Mouse (Mus musculus): ENCODE results near the gene Vsx2.

Gene Vsx2

GRCm38 (mm10) chr12:84572341-84572720 lies 2.8 kb downstream of the Vsx2 start:
- no peak for DNase-seq (ENCODE audit: low spot score in 2 of 2)

DNA sequence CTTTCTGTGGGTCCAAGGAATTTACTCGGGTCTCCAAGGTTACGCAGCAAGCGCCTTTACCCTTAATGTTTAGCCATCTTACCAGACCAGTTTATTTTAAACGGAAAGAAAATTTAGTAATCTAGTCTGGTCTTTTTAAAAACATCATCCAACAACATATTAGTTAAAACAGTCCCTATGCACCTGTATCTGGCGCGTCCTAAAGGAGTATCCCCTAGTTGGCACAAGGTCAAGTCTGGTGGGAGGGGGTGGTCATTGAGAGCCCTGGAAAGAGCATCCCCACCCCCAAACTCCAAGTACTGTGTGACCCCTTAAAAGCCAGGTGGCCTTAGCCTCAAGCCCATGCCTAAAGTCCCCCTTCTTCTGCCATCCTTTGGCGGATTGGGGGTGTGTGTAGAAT lies 3.5 kb downstream of the Vsx2 start:
- no peak for DNase-seq (ENCODE audit: low spot score in 2 of 2)

DNA sequence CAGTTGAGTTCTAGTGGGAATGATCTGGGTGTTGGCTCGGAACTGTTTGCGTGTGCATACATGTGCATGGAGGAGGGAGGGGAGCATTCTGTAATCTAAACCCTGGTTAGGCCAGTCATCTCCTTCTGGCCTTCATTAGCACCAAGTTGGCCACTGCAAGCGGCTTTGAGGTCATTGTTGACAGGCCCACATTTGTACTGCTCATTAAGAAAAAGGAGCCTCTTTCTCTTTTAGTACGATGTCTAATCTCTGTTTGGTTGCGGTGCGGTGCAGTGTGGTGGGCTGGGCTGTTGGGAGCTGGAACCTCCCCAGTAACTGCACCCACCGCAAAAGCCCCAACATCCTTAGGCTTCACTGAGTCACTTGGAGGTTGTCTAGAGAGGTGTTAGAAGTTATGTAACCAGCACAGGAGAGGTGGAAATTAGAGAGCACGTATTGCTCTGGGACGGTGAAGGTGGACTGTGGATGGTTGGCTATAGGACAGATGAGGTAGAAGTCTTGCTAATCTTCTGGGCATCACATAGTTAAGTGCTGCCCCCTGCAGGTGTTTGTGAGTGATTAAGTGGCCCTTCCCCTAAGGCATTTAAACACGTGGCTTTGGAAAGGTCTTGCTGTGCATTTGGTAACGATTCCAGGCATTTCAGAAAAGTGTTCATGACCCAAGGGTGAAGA lies 8.3 kb downstream of the Vsx2 start:
- no peak for DNase-seq (ENCODE audit: low spot score in 2 of 2)

- DNase-seq (ENCODE audit: low spot score in 2 of 2) = no peak
Measured at GRCm38 (mm10) chr12:84578440-84578770, 8.8 kb downstream of the Vsx2 start.

- no peak for DNase-seq (ENCODE audit: low spot score in 2 of 2)
Measured at GRCm38 (mm10) chr12:84581285-84581684, 11.7 kb downstream of the Vsx2 start.

DNA sequence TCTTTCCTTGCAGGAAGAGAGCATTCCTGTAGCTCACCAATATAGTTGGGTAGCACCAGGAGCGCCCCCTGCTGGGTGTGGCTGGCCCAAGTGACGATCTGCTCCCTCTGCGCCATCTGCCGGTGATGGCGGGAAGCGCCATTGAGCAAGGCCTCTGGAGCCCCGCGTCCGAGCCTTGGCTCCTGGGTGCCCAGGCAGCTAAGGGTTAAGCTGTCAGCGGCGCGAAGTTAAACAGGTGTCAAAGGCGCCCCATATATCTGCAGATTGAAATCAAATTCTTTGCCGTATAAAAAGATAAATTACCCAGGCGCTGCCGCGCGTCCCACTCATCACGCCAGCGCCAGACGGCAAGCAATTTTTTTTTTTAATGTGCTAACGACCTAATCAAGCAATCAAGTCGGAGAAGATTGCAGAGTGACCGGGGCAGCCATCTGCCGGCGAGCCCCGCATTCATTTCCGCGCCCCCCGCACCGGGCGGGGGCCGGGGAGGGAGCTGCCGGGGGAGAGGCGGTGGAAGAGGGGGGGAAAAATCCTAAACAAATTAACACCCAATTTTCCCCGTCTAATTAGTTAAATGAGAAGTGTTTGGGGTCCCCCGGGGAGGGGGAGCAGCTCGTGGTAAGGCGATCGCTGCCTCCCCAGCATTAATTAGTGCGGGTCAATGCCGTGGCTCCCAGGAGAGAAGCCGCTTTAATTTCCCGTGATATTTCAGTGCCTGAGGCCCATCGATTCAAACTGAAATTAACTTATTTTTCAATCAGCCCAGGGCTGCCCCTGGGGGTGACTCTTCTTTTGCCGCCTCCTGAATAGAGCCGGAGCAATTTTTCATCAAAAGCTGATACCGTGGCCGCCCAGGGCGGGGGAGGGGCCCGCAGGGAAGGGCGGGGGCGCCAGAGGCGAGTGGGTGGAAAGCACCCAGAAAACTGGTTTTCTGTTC lies 20.5 kb downstream of the Vsx2 start:
- peak; percentile 82 to 88 for DNase-seq (ENCODE audit: low spot score in 2 of 2)

DNA sequence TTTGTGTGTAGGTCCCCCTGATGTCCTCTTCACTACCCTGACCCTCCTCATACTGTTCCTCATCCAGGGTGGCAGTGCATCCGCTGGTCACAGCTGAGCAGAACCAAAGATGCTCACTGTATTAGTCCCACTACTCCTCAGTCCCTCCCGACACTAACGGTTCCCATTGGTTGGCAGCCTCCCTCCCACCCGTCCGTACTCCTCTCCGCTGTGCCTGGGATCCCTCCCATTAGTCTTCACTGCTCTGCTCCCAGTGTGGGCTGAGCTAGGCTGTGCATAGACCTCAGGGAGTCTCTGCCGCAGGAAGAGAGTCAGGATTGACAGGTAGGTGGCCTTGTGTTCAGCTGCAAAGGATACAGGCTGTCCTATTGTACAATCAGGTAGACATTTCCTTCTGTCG lies 28.8 kb downstream of the Vsx2 start:
- no peak for DNase-seq (ENCODE audit: low spot score in 2 of 2)

- DNase-seq (ENCODE audit: low spot score in 2 of 2) = no peak
Measured at GRCm38 (mm10) chr12:84604001-84604400, 34.4 kb downstream of the Vsx2 start.

DNA sequence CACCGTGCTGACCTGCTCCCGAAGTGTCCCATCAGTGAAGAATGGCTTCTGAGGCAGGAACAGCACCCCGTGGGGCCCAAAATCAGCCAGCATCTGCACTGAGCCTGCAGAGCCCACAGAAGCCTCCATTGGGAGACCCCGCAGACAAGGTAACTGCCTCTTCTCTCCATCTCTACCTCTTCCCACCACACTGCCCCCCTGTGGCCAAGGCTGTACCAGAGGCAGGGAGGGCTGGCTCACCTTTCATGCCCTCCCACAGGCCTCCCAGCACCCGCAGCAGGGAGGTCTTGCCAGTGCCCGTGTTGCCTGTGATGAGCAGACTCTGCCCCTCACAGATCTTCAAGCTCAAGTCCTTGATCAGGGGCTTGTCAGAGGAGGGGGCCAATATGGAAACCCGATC lies 36.3 kb downstream of the Vsx2 start:
- DNase-seq (ENCODE audit: low spot score in 2 of 2) = peak in 1 of 2 experiments; percentile 14

- no peak for DNase-seq (ENCODE audit: low spot score in 2 of 2)
Measured at GRCm38 (mm10) chr12:84611718-84612117, 42.2 kb downstream of the Vsx2 start.

GRCm38 (mm10) chr12:84612518-84612917 lies 43.0 kb downstream of the Vsx2 start:
- no peak for DNase-seq (ENCODE audit: low spot score in 2 of 2)

GRCm38 (mm10) chr12:84614001-84614400 lies 44.4 kb downstream of the Vsx2 start:
- no peak for DNase-seq (ENCODE audit: low spot score in 2 of 2)

- DNase-seq (ENCODE audit: low spot score in 2 of 2) = no peak
Measured at GRCm38 (mm10) chr12:84614524-84614923, 45.0 kb downstream of the Vsx2 start.

GRCm38 (mm10) chr12:84616977-84617630 lies 47.5 kb downstream of the Vsx2 start, which contains the start of gene Abcd4:
TSS of gene Abcd4 (minus strand) at chr12:84617413.
- DNase-seq (ENCODE audit: low spot score in 2 of 2) = peak; percentile 92

DNA sequence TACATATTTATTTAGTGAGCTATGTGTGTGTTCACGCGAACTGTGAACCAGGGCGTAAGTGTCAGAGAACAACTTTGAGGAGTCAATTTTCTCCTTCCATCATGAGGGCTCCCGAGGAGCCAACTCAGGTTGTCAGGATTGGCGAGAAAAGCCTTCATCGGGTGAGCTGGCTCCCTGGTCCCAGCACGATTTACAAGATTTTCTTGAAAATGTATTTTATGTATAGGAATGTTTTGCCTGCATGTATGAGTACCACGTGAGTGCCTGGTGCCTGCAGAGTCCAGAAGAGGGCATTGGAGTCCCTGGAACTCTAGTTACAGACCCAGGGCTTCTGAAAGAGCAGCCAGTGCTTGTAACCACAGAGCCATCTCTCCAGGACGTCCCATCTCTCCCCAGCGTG lies 48.1 kb downstream of the Vsx2 start:
- DNase-seq (ENCODE audit: low spot score in 2 of 2) = no peak

DNA sequence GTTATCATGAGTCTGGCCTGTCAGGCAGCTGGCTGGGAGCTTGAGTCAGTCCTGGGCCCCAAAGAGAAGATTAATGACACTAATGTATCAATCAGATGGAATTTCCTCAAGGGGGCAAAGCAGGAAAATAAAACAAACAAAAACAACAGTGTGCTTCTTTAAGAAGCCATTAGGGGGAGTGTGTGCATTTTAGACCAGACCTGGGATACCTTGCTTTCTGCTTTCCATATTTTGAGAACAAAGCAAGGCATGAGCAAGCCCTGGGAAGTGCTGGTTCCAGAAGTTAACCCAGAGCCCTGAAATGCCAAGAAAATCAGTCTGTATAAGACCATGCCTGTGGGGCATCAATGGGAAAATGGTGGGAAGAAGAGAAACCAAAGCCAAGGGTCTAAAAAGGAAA lies 51.4 kb downstream of the Vsx2 start:
- DNase-seq (ENCODE audit: low spot score in 2 of 2) = no peak

DNA sequence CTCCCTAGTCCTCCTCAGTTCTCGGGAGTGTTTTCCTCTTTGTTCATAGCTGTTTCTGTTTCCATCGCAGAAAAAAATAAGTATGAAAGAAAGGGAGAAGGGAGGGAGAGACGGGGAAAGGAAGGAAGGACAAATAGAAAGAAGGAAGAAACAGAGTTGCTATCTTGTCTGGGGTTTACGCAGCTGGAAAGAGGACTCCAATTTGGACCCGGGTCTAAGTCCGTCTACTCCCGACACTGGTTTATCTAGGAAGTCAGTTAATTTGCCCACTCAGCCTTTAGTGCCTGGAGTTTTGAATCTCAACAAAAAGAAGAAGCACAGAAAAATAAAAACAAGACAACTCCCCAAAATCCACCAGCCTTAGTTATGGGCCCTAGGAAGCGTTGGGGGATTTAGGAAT lies 55.0 kb downstream of the Vsx2 start:
- DNase-seq (ENCODE audit: low spot score in 2 of 2) = no peak

- DNase-seq (ENCODE audit: low spot score in 2 of 2) = no peak
Measured at GRCm38 (mm10) chr12:84625116-84625515, 55.6 kb downstream of the Vsx2 start.

- no peak for DNase-seq (ENCODE audit: low spot score in 2 of 2)
Measured at GRCm38 (mm10) chr12:84631867-84632266, 62.3 kb downstream of the Vsx2 start.

- no peak for DNase-seq (ENCODE audit: low spot score in 2 of 2)
Measured at GRCm38 (mm10) chr12:84640253-84640652, 70.7 kb downstream of the Vsx2 start.

DNA sequence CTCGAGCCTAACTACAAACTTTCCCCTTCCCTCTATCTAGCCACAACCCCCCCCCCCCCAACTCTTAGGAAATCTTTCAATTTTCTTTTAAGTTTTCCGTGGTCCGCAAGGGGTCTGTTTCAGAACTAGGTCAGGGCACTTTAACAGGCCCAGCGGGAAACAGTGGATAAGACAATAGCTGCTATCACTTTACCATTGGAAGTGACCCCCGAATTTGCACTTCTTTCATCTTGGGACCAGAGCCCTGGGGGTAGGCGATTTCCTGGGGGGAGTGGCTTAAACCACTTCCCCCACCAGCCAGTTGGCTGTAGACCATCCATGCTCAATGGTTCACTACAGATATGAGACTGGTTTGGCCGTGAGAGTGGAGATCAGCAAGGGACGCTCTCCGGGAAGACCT lies 71.1 kb downstream of the Vsx2 start, which contains the start of gene Vrtn:
Vrtn (plus strand) TSS at position 366 of the 400 bp plus-strand sequence.
- no peak for DNase-seq (ENCODE audit: low spot score in 2 of 2)
